Mouse (Mus musculus) G1E (cell line): ENCODE results near the gene Msi1. TPM values are rescaled to one million over a fixed set of nuclear protein-coding genes. Genes with fewer than 3 reads are reported as not detected.

ENCODE experiments used
- ATAC-seq: 2 replicates; pipeline ENCODE4 v1.8.0; 2016; ENCODE audit warnings: mild to moderate bottlenecking; ENCODE audit not compliant: insufficient number of reproducible peaks, poor library complexity, low FRiP score, severe bottlenecking; ENCODE audit errors: extremely low read depth
- DNase-seq: peaks from one replicate; pipeline ENCODE4 v3.0.0; 2012; ENCODE audit warnings: low spot score
- H3K27me3 ChIP-seq: 2 replicates; pipeline ENCODE4 v1.6.1; 2012; ENCODE audit warnings: mild to moderate bottlenecking, low read length, inconsistent platforms; ENCODE audit not compliant: insufficient read depth
- H3K36me3 ChIP-seq: replicated peaks from 2 replicates; pipeline ENCODE3; 2012; ENCODE audit warnings: mild to moderate bottlenecking, inconsistent platforms
- H3K4me1 ChIP-seq: 2 replicates; pipeline ENCODE4 v1.6.1; 2012; ENCODE audit warnings: low read depth, low read length, inconsistent platforms, mixed read lengths; ENCODE audit not compliant: insufficient read depth
- H3K4me3 ChIP-seq: 2 replicates; pipeline ENCODE4 v1.5.1; 2012; ENCODE audit warnings: low read depth, mild to moderate bottlenecking, inconsistent platforms, low read length, moderate library complexity, mixed read lengths
- H3K9me3 ChIP-seq: replicated peaks from 2 replicates; pipeline ENCODE4 v1.6.1; 2012; ENCODE audit warnings: inconsistent platforms
- CTCF ChIP-seq: IDR thresholded peaks from 2 replicates; pipeline ENCODE4 v1.5.1; 2012; ENCODE audit warnings: low read depth, low read length, inconsistent platforms, mixed read lengths
- GATA1 ChIP-seq: IDR thresholded peaks from 2 replicates; pipeline ENCODE4 v1.6.1; 2012; ENCODE audit warnings: borderline replicate concordance, low read length, inconsistent platforms, mixed read lengths
- GATA2 ChIP-seq: IDR thresholded peaks from 2 replicates; pipeline ENCODE4 v1.6.1; 2012; ENCODE audit warnings: low read depth, low read length, inconsistent platforms, borderline replicate concordance
- POLR2AphosphoS5 ChIP-seq: IDR thresholded peaks from 2 replicates; pipeline ENCODE4 v1.6.1; 2012; ENCODE audit warnings: low read depth, low read length, inconsistent platforms; ENCODE audit not compliant: insufficient replicate concordance
- TAL1 ChIP-seq: conservative IDR thresholded peaks from 2 replicates; pipeline ENCODE4 v1.6.1; 2012; ENCODE audit warnings: low read depth, low read length, inconsistent platforms, mixed read lengths
- polyA plus RNA-seq: library from polyadenylated mRNA; stranded (reverse); fragments of >175 nt; gene quantifications from 2 replicates; pipeline ENCODE4 v1.2.3, GENCODE M21; 2012
- total RNA-seq, 2 experiments: library from RNA; stranded (forward) in 1 of 2; stranded (reverse) in 1 of 2; fragments of 200-1000 nt in 1 of 2; fragments of >200 nt in 1 of 2; fragmentation: Nextera tagmentation in 1 of 2; gene quantifications; 2 replicates each; pipeline ENCODE4 v1.2.3; 2014 to 2017

The Msi1 gene
- total and polyA plus RNA-seq, 3 experiments = 0.55 to 6.7 (median 3.4) TPM

DNA sequence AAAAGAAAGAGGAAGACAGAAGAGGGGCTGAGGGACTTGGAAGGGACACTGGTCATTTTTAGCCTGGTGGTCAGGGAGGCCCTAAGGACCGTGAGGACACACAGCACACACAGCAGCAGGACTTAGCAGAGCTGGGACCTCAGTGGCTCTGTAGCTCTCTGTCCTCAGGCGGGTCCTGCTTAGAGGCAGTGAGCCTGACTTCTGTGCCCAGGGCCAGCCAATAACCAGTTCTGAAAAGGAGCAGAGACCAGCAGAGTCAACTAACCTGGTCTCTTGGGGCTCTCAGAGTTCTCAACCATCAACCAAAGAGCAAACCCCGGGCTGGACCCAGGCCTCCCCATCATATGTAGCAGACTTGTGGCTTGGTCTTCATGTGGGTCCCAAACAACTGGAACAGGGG is 19.8 kb downstream of the Msi1 start:
- no peak for TF ChIP-seq GATA2
- TF ChIP-seq POLR2AphosphoS5 = no peak
- TF ChIP-seq GATA1 = no peak
- no peak for TF ChIP-seq CTCF
- TF ChIP-seq TAL1 = no peak
- Histone ChIP-seq H3K4me1 (peaks cover 4% of the 10 kb centered on the region; the same call in 1 of the 2 replicates), H3K9me3 (no peaks in the 10 kb centered on the region), H3K36me3 (no peaks in the 10 kb centered on the region), H3K27me3 (peaks cover 39% of the 10 kb centered on the region), H3K4me3 (no peak overlapping the region)
- DNase-seq = no peak
- no peak for ATAC-seq

DNA sequence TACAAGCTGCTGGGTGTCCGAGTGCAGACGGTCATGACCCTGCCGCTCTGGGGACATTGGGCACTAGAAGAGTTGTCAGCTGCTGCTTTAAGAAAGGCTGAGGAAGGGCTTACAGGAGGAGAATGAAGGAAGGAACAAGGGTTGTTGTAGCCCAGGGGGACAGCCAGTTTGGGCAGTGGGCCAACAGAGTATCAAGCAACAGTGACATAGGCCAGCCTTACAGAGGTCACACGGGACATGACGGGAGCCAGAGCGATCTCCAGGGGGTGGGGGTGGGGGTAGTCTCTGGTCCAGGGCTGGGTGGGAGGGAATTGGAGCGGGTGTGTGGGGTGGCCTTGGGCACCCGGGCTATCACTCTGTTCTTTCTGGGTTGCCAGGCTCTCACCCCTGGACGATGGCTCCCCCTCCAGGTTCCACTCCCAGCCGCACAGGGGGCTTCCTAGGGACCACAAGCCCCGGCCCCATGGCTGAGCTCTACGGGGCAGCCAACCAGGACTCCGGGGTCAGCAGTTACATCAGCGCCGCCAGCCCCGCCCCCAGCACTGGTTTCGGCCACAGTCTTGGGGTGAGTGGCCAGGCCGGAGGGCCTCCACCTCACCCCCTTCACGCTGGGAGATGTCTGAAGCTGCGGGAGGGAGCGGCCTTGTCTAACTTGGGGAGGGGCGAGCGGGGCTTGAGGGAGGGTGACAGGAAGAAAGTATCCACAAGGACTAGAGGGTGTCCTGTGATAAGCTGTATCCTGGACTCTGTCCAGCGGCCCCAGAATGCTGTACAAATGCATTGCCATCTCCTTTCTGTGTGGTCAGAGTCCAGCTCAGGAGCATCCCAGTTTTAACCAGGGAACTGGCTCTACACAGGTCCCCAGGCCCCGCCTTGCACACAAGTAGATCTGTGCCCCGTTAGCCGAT is 21.3 kb downstream of the Msi1 start:
- ATAC-seq (no peak), DNase-seq (no peak)
- H3K27me3 ChIP-seq = peaks cover 28% of the 10 kb centered on the region
- no peak for TF ChIP-seq GATA1
- no peak for TF ChIP-seq GATA2
- no peak for TF ChIP-seq TAL1
- TF ChIP-seq CTCF = no peak
- TF ChIP-seq POLR2AphosphoS5 = no peak
- no peaks in the 10 kb centered on the region for H3K9me3 ChIP-seq
- peaks cover 4% of the 10 kb centered on the region; the same call in 1 of the 2 replicates for H3K4me1 ChIP-seq
- H3K36me3 ChIP-seq = no peaks in the 10 kb centered on the region
- H3K4me3 ChIP-seq = no peak overlapping the region

DNA sequence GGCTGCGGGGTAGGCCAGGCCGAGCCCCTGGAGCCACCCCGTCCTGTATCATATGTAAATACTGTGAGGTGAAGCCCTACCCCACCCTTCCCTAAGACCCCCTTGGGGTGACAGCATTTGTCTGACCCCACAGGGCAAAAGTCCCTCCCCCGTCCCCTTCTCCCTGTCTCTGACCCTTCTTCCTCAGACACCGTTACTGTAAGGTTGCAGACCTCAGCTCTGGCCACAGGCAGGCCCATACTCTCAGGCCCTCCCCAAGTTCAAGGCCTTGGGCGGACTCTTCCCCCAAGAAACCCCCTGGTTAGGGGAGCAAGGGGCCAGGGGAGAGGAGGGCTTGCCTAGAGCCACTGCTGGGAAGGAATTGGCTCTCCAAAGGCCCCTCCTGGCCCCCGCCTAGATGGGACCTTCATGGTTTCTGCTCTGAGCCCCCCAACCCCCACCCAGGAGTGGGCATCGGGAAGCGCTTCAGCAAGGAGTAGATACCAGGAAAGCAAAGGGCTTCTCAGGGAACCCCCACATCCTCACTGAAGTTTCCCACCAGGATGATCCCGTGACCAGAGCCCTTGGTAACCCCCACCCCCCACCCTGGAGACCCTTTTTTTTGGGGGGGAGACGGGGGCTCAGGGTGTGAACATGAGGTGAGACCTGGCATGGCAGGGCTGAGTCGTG is 25.2 kb downstream of the Msi1 start:
- TF ChIP-seq POLR2AphosphoS5 = no peak
- no peak for TF ChIP-seq GATA2
- TF ChIP-seq TAL1 = no peak
- TF ChIP-seq GATA1 = no peak
- TF ChIP-seq CTCF = no peak
- Histone ChIP-seq H3K36me3 (no peaks in the 10 kb centered on the region), H3K9me3 (no peaks in the 10 kb centered on the region), H3K4me1 (no peaks in the 10 kb centered on the region), H3K27me3 (peaks cover 42% of the 10 kb centered on the region), H3K4me3 (no peak overlapping the region)
- DNase-seq (no peak), ATAC-seq (no peak)

DNA sequence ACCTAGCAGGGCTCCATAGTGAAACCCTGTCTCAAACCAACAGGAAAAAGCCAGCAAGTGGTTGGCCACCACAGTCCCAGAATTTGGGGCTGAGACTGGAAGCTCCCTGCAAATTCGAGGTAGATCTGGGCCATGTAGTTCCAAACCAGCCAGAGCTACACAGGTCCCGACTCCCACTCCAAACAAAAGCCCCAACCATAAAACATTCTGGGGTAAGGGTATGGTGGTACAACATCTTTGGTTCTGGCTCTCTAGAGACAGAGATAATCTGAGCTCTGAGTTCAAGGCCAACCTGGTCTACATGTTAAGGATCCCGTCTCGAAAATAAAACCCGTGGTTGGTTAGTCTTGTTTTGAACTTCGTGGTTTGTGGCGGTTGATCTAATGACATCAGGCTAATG is 26.4 kb downstream of the Msi1 start:
- no peak for DNase-seq
- H3K9me3 ChIP-seq = no peaks in the 10 kb centered on the region
- H3K4me3 ChIP-seq = no peak overlapping the region
- no peaks in the 10 kb centered on the region for H3K4me1 ChIP-seq
- H3K27me3 ChIP-seq = peaks cover 48% of the 10 kb centered on the region
- ATAC-seq = no peak
- no peak for TF ChIP-seq CTCF
- TF ChIP-seq GATA2 = no peak
- TF ChIP-seq GATA1 = no peak
- no peak for TF ChIP-seq POLR2AphosphoS5
- no peak for TF ChIP-seq TAL1
- no peaks in the 10 kb centered on the region for H3K36me3 ChIP-seq

DNA sequence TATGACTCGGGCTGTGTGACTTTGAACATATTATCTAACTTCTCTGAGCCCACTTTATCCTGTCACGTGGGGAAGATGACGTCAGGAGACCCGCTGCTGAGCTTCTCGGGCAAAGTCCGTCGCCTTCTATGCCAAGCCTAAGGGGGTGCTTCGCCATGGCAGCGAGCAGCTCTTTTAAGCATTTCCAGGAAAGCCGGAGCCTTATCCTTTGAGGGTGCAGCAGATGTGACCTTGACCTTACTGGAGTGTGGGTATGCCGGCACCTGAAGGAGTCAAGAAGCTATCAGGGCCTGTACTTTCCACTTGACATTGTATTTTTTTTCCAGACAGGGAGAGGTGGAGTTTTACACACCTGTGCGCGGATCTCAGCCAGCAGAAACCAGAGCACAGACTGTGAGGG is 29.5 kb downstream of the Msi1 start:
- peaks cover 35% of the 10 kb centered on the region for H3K27me3 ChIP-seq
- H3K9me3 ChIP-seq = no peaks in the 10 kb centered on the region
- TF ChIP-seq TAL1 (no peak), POLR2AphosphoS5 (no peak), GATA1 (no peak), GATA2 (no peak), CTCF (no peak)
- no peaks in the 10 kb centered on the region for H3K36me3 ChIP-seq
- DNase-seq = no peak
- no peak for ATAC-seq
- no peak overlapping the region for H3K4me3 ChIP-seq
- H3K4me1 ChIP-seq = no peaks in the 10 kb centered on the region
